Mouse (Mus musculus) embryonic facial prominence, embryonic 11.5 days (tissue): Measurements from ENCODE around the gene Rnd1. TPM values are rescaled to one million over a fixed set of nuclear protein-coding genes. Genes with fewer than 3 reads are reported as not detected.

Source experiments
- ATAC-seq: fragments of 200-750 bp; cut with Nextera tagmentation; replicated peaks from 2 replicates; pipeline ENCODE4 v1.8.0; 2017; ENCODE audit warnings: low read depth; ENCODE audit not compliant: insufficient number of reproducible peaks, low FRiP score, low TSS enrichment
- DNase-seq: peaks from one replicate; pipeline ENCODE4 v3.0.0-alpha.2; 2015; ENCODE audit warnings: low spot score
- H3K27ac ChIP-seq: fragments of 300-500 bp; sonication (generic); replicated peaks from 2 replicates; pipeline ENCODE4 v1.5.1; 2014; ENCODE audit warnings: mild to moderate bottlenecking, low read depth, low read length, control low read depth
- H3K27me3 ChIP-seq: fragments of 300-500 bp; sonication (generic); 2 replicates; pipeline ENCODE4 v1.6.1; 2014; ENCODE audit warnings: mild to moderate bottlenecking, low read length, moderate library complexity, mixed read lengths; ENCODE audit not compliant: control insufficient read depth, insufficient read depth
- H3K36me3 ChIP-seq: fragments of 300-500 bp; sonication (generic); replicated peaks from 2 replicates; pipeline ENCODE4 v1.6.1; 2014; ENCODE audit warnings: low read depth, mild to moderate bottlenecking, low read length, moderate library complexity, mixed read lengths; ENCODE audit not compliant: control insufficient read depth, insufficient read depth
- H3K4me1 ChIP-seq: fragments of 300-500 bp; sonication (generic); 2 replicates; pipeline ENCODE4 v1.6.1; 2014; ENCODE audit warnings: low read length, mixed read lengths; ENCODE audit not compliant: control insufficient read depth, insufficient read depth
- H3K4me2 ChIP-seq: fragments of 300-500 bp; sonication (generic); 2 replicates; pipeline ENCODE4 v1.6.1; 2014; ENCODE audit warnings: low read depth, mild to moderate bottlenecking, control low read depth, low read length, moderate library complexity
- H3K4me3 ChIP-seq: fragments of 300-500 bp; sonication (generic); 2 replicates; pipeline ENCODE4 v1.5.1; 2014; ENCODE audit warnings: low read depth, low read length, control low read depth
- H3K9ac ChIP-seq: fragments of 300-500 bp; sonication (generic); replicated peaks from 2 replicates; pipeline ENCODE4 v1.6.1; 2014; ENCODE audit warnings: mild to moderate bottlenecking, control low read depth, low read length
- H3K9me3 ChIP-seq: fragments of 300-500 bp; sonication (generic); replicated peaks from 2 replicates; pipeline ENCODE4 v1.6.1; 2016; ENCODE audit warnings: mild to moderate bottlenecking, low read length, inconsistent platforms, mixed read lengths; ENCODE audit not compliant: control insufficient read depth
- WGBS: fragments of 180-500 bp; shearing (Covaris S2); extraction: QIAGEN DNeasy Blood & Tissue Kit; methylation state at CpG from one replicate; pipeline ENCODE4 v1.1.7; 2014; 5-methylcytosine and 5-hydroxymethylcytosine counted together
- polyA plus RNA-seq: library from polyadenylated mRNA; unstranded; fragments of >200 nt; fragmentation: Nextera tagmentation; extraction: Ambion mirVana; gene quantifications from 2 replicates; pipeline ENCODE4 v1.2.1, GENCODE M21; 2014

Rnd1 gene
- polyA plus RNA-seq, 1 experiment from 2014 or later = 0.63 TPM

- peaks cover 3% of the 10 kb centered on the region; the same call in 1 of the 2 replicates for H3K4me1 ChIP-seq
- 71% methylated on average over 7 of the region's 7 CpGs for WGBS
- no peak overlapping the region for H3K9ac ChIP-seq
- no peaks in the 10 kb centered on the region for H3K9me3 ChIP-seq
- H3K4me2 ChIP-seq = no peak overlapping the region
- no peak overlapping the region for H3K27ac ChIP-seq
- H3K36me3 ChIP-seq = no peaks in the 10 kb centered on the region
- H3K4me3 ChIP-seq = no peak overlapping the region
- peaks cover 12% of the 10 kb centered on the region for H3K27me3 ChIP-seq
- no peak for ATAC-seq
- no peak for DNase-seq
Observed at GRCm38 (mm10) chr15:98626487-98627212, 50.6 kb downstream of the Rnd1 start.

- 38% methylated on average over 8 of the region's 8 CpGs for WGBS
- peaks cover 11% of the 10 kb centered on the region for H3K27me3 ChIP-seq
- H3K27ac ChIP-seq = no peak overlapping the region
- no peaks in the 10 kb centered on the region for H3K9me3 ChIP-seq
- no peak for ATAC-seq
- no peak overlapping the region for H3K4me2 ChIP-seq
- H3K36me3 ChIP-seq = no peaks in the 10 kb centered on the region
- H3K4me3 ChIP-seq = no peak overlapping the region
- H3K9ac ChIP-seq = no peak overlapping the region
- H3K4me1 ChIP-seq = peaks cover 3% of the 10 kb centered on the region; the same call in 1 of the 2 replicates
- DNase-seq = no peak
Observed at GRCm38 (mm10) chr15:98626078-98626477, 51.2 kb downstream of the Rnd1 start.

GRCm38 (mm10) chr15:98623361-98623821 lies 53.9 kb downstream of the Rnd1 start:
- H3K9me3 ChIP-seq = no peaks in the 10 kb centered on the region
- peaks cover 3% of the 10 kb centered on the region; the same call in 1 of the 2 replicates for H3K27me3 ChIP-seq
- WGBS = 58% methylated on average over 5 of the region's 5 CpGs
- H3K27ac ChIP-seq = no peak overlapping the region
- H3K4me3 ChIP-seq = no peak overlapping the region
- H3K4me1 ChIP-seq = no peaks in the 10 kb centered on the region
- H3K36me3 ChIP-seq = no peaks in the 10 kb centered on the region
- no peak overlapping the region for H3K4me2 ChIP-seq
- H3K9ac ChIP-seq = no peak overlapping the region
- DNase-seq (no peak), ATAC-seq (no peak)

GRCm38 (mm10) chr15:98622721-98623120 lies 54.5 kb downstream of the Rnd1 start:
- Histone ChIP-seq H3K4me2 (no peak overlapping the region), H3K4me1 (no peaks in the 10 kb centered on the region), H3K27ac (no peak overlapping the region), H3K9ac (no peak overlapping the region), H3K36me3 (no peaks in the 10 kb centered on the region), H3K9me3 (no peaks in the 10 kb centered on the region), H3K27me3 (no peaks in the 10 kb centered on the region), H3K4me3 (no peak overlapping the region)
- 16% methylated on average over 6 of the region's 6 CpGs for WGBS
- ATAC-seq (no peak), DNase-seq (no peak)

- no peaks in the 10 kb centered on the region for H3K9me3 ChIP-seq
- WGBS = 9% methylated on average over 7 of the region's 7 CpGs
- DNase-seq (no peak), ATAC-seq (no peak)
- H3K4me1 ChIP-seq = no peaks in the 10 kb centered on the region
- no peak overlapping the region; the same call in 1 of the 2 replicates for H3K9ac ChIP-seq
- H3K4me3 ChIP-seq = no peak overlapping the region
- H3K36me3 ChIP-seq = no peaks in the 10 kb centered on the region
- no peak overlapping the region for H3K27ac ChIP-seq
- no peak overlapping the region for H3K4me2 ChIP-seq
- no peaks in the 10 kb centered on the region for H3K27me3 ChIP-seq
Observed at GRCm38 (mm10) chr15:98622199-98622598, 55.1 kb downstream of the Rnd1 start.

GRCm38 (mm10) chr15:98617176-98617537 lies 60.1 kb downstream of the Rnd1 start:
- 1% methylated on average over 12 of the region's 12 CpGs for WGBS
- H3K27me3 ChIP-seq = no peaks in the 10 kb centered on the region
- H3K4me2 ChIP-seq = peak overlapping the region; percentile 2; the same call in 1 of the 2 replicates
- no peaks in the 10 kb centered on the region for H3K36me3 ChIP-seq
- DNase-seq (peak; percentile 92), ATAC-seq (no peak)
- H3K9ac ChIP-seq = 0 out of 2 replicates have a peak overlapping the region, but pooled peaks have one; percentile 7
- no peak overlapping the region for H3K27ac ChIP-seq
- no peak overlapping the region for H3K4me3 ChIP-seq
- no peaks in the 10 kb centered on the region; the same call in 1 of the 2 replicates for H3K4me1 ChIP-seq
- H3K9me3 ChIP-seq = no peaks in the 10 kb centered on the region

GRCm38 (mm10) chr15:98616362-98617175 lies 60.7 kb downstream of the Rnd1 start:
- H3K27ac ChIP-seq = no peak overlapping the region
- ATAC-seq = no peak

GRCm38 (mm10) chr15:98615751-98616150 lies 61.5 kb downstream of the Rnd1 start:
- Histone ChIP-seq H3K9me3 (no peaks in the 10 kb centered on the region), H3K27me3 (no peaks in the 10 kb centered on the region), H3K4me3 (no peak overlapping the region), H3K36me3 (no peaks in the 10 kb centered on the region), H3K9ac (no peak overlapping the region), H3K4me1 (no peaks in the 10 kb centered on the region; the same call in 1 of the 2 replicates), H3K4me2 (no peak overlapping the region), H3K27ac (no peak overlapping the region)
- DNase-seq = no peak
- no peak for ATAC-seq
- whole genome bisulfite sequencing = 60% methylated on average over 6 of the region's 6 CpGs

More at GRCm38 (mm10) chr15:98616362-98617175, 60.7 kb downstream of the Rnd1 start:
- H3K4me1 ChIP-seq = no peaks in the 10 kb centered on the region; the same call in 1 of the 2 replicates
- no peaks in the 10 kb centered on the region for H3K36me3 ChIP-seq
- no peaks in the 10 kb centered on the region for H3K9me3 ChIP-seq
- H3K27me3 ChIP-seq = no peaks in the 10 kb centered on the region
- peak overlapping the region; percentile 2; the same call in 1 of the 2 replicates for H3K4me2 ChIP-seq
- peak; percentile 28 for DNase-seq
- 32% methylated on average over 20 of the region's 20 CpGs for WGBS
- H3K9ac ChIP-seq = 0 out of 2 replicates have a peak overlapping the region, but pooled peaks have one; percentile 7
- no peak overlapping the region for H3K4me3 ChIP-seq
